Mouse (Mus musculus) induced T-regulatory cell, adult 2 months (primary cell): Measurements from ENCODE around the gene Gm21304.
"Not testable (repeated sequence)": the region's sequence is repeated elsewhere in the genome, so short reads cannot be mapped to it uniquely, and the experiment has no call there.

Source experiments
- DNase-seq: peaks from one replicate; pipeline ENCODE4 v3.0.0-alpha.2; 2012; ENCODE audit warnings: low read depth

Gene Gm21304

DNA sequence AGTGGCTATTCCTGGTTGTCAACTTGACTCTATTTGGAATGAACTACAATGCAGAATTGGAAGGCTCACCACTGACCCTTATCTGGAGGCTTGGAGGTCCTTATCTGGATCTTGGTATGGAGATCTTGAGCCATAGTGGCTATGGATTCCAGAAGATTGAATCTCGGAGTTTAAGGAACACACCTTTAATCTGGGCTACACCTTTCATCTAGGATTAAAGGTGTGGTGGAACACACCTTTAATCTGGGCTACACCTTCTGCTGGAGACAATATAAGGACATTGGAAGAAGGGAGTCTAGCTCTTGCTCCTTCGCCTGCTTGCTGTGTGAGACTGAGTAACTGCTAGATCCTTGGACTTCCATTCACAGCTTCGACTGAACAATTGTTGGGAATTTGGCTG lies at the start of gene Gm21304:
Gene Gm21304 (plus strand): TSS at position 301 of the 400 bp plus-strand sequence.
- DNase-seq = not testable (repeated sequence)

GRCm38 (mm10) chr10:104142687-104143086 lies 25.6 kb upstream of the Gm21304 start, which contains the start of gene Gm21293:
TSS of gene Gm21293 (plus strand) at chr10:104142987.
- DNase-seq = not testable (repeated sequence)

DNA sequence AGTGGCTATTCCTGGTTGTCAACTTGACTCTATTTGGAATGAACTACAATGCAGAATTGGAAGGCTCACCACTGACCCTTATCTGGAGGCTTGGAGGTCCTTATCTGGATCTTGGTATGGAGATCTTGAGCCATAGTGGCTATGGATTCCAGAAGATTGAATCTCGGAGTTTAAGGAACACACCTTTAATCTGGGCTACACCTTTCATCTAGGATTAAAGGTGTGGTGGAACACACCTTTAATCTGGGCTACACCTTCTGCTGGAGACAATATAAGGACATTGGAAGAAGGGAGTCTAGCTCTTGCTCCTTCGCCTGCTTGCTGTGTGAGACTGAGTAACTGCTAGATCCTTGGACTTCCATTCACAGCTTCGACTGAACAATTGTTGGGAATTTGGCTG lies 17.1 kb upstream of the Gm21304 start, which contains the start of gene Gm6763:
Gene Gm6763 (plus strand): TSS at position 301 of the 400 bp plus-strand sequence.
- DNase-seq = not testable (repeated sequence)

DNA sequence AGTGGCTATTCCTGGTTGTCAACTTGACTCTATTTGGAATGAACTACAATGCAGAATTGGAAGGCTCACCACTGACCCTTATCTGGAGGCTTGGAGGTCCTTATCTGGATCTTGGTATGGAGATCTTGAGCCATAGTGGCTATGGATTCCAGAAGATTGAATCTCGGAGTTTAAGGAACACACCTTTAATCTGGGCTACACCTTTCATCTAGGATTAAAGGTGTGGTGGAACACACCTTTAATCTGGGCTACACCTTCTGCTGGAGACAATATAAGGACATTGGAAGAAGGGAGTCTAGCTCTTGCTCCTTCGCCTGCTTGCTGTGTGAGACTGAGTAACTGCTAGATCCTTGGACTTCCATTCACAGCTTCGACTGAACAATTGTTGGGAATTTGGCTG lies 8.6 kb upstream of the Gm21304 start, which contains the start of gene Gm8764:
Gene Gm8764 (plus strand): TSS at position 301 of the 400 bp plus-strand sequence.
- not testable (repeated sequence) for DNase-seq

DNA sequence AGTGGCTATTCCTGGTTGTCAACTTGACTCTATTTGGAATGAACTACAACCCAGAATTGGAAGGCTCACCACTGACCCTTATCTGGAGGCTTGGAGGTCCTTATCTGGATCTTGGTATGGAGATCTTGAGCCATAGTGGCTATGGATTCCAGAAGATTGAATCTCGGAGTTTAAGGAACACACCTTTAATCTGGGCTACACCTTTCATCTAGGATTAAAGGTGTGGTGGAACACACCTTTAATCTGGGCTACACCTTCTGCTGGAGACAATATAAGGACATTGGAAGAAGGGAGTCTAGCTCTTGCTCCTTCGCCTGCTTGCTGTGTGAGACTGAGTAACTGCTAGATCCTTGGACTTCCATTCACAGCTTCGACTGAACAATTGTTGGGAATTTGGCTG lies 8.4 kb downstream of the Gm21304 start, which contains the start of gene Gm21312:
Gene Gm21312 (plus strand): TSS at position 301 of the 400 bp plus-strand sequence.
- DNase-seq = not testable (repeated sequence)

- DNase-seq = not testable (repeated sequence)
Measured at GRCm38 (mm10) chr10:104185233-104185632, 16.9 kb downstream of the Gm21304 start, which contains the start of gene Gm20765. TSS of gene Gm20765 (plus strand) at chr10:104185533.

GRCm38 (mm10) chr10:104193742-104194141 lies 25.4 kb downstream of the Gm21304 start, which contains the start of gene Gm4340:
TSS of gene Gm4340 (plus strand) at chr10:104194042.
- DNase-seq = not testable (repeated sequence)

GRCm38 (mm10) chr10:104209655-104210054 lies 41.3 kb downstream of the Gm21304 start:
- no peak for DNase-seq

GRCm38 (mm10) chr10:104210268-104210990 lies 42.1 kb downstream of the Gm21304 start:
- no peak for DNase-seq

- no peak for DNase-seq
Measured at GRCm38 (mm10) chr10:104214527-104214926, 46.2 kb downstream of the Gm21304 start.
